Mouse (Mus musculus) retina, adult 2 months (tissue): ENCODE results near the gene Rreb1.

Experiments
- DNase-seq: peaks from one replicate; pipeline ENCODE4 v3.0.0-alpha.2; 2012; ENCODE audit warnings: low read depth, low spot score

Gene Rreb1

DNA sequence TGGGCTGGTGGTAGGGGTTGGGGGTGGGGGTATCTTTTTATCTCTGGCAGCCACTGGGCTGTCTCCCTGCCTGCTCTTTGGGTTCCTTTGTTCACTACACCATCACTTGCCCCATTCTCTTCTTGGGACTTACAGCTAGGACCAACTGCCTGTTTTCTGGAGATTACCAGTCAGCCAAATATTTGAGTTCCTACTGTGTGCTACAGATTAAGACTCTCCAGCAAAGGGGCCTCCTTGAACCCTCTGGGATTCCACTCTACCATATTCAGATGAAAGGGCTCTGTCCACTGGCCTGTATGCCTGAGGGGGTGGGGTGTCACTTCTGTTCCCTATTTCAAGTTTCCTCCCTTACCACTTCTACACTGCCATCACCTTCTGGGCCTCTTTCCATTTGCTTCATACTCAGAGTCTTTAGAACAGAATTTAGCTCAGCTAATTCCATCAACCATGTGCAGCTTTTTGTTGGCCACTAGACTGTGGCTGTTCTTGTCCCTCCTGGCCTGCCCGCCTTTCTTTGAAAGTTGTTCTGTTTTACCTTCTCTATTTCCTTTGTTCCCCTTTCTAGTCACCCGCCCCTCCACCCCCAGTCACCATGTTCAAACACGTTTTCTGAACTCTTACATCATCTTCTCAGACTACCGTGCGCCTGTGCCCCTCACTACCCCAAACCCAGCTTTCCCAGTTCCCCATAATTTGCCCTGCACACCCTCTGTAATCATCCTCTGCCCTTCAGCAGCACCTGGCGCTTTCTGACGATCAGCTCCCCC, 95.1 kb downstream of the Rreb1 start:
- no peak for DNase-seq

DNA sequence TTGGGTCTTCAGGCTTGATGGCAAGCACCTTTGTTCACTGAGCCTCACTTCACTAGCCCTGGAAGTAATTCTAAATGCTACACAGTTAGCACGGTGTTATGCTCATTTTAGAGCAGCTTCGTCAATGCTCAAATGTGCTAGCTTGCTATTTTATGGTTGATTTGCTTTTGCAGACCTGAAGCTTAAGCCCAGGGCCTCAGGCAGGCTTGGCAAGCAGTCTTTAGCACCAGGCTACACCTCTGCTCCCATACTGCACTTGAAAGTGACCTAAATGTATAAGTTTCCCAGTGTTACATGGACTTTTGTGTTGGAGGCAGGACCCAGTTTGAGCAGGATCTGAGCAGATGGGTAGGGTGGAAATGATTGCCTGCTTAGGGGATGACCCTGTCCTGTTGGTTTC, 97.7 kb downstream of the Rreb1 start:
- DNase-seq, result no peak

DNA sequence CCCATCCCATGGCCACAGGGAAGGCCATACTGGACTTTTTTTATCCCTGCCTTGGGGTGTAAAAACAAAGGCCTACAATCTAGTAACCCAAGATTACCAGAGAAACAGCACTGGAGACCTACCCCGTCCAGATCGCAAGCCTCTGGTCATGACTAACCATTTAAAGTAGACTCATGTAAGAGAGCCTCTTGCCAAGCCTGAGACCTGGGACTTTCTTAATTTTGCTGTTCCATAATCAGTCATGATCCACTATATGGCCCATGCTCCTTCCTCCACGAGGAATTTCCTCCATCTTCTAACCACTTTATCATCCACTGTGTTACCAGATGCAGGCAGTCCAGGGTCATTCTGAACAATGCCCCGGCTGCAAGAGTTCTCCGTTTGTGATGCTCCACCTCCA, 98.2 kb downstream of the Rreb1 start:
- DNase-seq, result no peak

DNA sequence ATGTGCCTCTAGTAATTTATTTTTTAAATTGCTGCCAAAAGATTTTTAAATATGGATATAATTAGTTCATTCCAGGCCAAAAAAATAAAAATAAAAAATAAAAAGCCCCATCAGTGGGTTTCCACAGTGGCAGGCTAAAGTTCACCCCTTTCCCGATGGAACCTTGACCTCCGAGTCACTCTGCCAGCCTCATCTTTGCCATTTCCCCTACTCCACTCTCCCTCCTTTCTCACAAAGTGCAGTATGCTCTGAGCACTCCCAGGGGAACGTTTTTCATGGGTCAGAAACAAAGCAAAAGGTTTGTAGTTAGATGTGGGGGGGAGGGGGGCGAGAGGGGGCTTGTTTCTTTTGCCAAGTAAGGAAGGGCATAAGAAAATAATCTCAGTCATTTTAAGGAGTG, 98.6 kb downstream of the Rreb1 start:
- DNase-seq, result no peak

DNA sequence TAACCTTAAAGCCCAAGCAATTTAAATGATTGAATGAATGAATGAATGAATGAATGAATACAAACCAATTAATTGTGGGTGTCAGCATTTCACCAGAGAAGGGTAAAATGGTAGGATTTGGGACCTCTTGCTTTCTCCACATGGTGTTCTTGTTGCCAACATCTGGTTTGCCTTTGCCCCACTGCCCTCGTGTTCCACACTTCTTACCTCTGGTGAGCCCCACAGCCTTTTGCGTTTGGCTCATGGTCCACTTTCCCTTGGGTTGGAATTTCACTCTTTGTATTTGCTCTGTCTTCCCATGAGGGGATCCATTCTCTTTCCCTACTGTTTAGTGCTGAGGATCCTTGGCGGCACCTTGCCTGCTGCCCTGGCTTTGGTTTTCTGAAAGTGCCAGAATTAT, 99.0 kb downstream of the Rreb1 start:
- no peak for DNase-seq

DNA sequence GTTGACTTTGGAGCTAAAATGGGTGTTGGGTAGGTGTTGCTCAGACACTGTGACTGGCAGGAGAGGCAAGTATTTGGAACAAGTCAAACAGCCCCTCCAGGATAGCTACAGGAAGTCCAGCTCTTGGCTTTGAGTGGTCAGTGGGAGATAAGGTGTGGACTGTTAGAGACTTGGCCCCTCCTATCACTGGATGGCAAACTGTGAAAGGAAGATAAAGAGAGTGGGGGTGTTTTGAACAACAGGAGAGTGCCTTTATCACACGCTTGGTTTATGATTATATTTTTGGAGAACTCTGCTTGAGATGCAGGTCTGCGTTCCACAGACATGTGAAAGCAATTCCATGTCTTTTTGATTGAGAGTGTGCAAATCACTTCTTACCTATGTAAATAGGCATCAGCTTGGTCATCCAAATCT, 100.7 kb downstream of the Rreb1 start:
- no peak for DNase-seq

DNA sequence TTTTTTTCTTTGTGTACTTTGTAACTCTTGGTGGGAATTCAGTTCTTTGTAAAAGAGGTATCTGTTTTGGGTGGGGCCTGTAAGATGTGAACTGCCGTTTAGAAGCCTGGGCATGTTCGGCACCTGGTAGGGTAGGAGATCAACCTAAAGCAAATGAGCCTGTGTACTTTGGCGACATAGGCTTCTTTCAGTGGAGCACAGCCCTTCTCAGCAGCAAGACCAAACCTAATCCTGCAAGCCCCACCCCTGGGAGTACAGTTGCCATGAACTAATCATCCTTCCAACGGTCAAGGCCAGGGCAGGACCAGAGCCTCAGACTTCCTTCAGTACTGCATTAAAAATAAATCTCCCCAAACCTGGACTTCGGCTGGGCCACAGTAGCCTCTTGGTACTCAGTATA, 101.4 kb downstream of the Rreb1 start:
- DNase-seq, result no peak

DNA sequence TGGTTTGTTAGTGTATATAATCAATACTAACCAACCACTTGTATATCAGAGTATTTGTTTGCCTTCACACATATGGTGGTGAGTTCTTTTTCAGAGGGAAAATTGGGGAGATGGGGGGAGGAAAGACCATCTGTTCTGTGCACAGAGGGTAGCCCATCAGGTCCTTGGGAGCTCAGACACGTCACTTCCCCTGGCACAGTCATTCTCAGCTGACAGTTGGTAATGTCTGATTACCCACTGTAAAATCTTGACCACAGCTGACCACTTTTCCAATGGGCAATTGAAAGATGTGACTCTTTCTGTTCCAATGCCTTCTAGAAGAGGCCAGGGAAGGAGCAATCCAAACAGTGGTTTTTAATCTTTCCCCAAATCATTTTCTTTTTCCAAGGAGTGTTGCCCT, 101.8 kb downstream of the Rreb1 start:
- DNase-seq, result no peak

DNA sequence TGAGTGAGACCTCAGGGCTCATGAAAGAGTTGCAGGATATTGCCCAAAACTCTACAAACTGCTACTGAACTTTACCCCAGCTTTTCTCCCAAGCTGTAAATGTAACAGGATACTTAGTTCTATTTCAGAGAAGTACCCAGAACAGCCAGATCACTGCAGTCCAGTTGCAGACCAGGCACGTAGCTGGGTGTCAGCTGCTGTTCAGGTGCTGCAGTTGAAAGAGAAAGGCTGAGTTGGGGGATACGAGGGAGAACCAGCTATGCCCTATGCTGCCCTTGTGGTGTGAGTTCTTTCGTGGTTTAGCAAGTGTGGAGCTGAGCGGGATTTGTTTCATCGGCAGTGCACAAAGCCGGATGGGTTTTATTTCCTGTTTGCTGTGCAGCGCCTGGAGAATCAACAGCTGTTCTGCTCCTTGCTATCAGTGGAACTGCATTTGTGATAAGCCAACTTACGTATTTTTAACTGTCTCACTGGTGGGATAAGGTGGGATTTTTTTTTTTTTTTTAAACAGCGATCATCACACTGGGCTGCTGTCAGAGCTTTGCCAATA, 102.5 kb downstream of the Rreb1 start:
- DNase-seq, result no peak

DNA sequence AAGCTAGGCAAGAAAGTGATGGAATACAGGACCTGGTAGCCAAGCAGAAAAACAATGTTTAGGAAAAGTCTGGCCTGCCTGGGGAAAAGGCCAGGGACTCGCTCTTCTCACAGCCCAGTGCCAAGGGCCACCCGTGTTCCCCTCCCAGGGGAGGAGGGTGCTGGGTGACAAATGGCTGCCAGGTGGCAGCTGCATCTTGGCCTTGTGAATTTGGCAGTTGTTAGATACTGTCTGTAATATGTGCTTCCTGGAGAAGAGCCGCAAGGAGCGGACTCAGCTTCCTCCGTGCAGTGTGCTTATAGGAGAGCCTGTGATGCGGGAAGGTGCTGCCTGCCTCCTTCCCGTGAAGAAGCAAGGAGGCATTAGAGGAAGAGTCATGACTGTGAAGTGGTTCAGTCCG, 104.3 kb downstream of the Rreb1 start:
- no peak for DNase-seq

DNA sequence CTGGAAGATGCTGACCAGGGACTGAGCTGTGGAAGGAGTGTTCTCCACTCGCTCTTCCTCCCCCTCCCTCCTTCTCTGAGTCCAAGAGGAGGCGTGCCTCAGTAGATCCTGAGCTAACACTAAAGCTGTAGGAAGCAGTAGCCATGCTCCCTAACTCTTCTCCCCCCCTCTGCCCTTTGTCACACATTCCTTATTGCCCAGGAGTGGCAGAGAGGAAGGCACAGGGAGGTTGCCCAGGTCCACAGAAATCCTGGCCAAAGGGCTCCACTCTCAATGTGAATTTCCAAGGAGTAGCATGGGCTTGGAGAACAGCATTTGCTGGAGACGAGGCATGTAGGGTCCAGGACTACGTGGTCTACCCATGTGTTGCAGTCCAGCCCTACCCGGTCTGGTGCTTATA, 104.8 kb downstream of the Rreb1 start:
- no peak for DNase-seq

DNA sequence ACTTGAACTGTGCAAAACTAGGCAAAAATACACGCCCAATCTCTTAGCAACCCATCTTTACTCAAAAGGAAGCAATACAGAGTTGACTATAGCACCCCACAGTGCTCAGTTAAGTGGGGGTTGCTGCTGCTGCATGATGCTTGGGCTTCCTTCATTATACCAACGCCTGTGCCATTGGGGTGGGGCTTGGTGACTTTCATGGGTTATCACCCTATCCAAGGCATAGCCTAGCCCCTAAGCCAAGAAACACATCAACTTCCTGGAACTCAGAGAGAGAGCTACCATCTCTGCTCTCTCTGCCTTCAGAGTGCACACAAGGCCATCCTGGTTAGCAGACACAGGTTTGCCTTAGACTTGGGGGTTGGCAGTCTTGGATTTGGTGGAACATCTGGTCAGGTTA, 107.2 kb downstream of the Rreb1 start:
- no peak for DNase-seq

DNA sequence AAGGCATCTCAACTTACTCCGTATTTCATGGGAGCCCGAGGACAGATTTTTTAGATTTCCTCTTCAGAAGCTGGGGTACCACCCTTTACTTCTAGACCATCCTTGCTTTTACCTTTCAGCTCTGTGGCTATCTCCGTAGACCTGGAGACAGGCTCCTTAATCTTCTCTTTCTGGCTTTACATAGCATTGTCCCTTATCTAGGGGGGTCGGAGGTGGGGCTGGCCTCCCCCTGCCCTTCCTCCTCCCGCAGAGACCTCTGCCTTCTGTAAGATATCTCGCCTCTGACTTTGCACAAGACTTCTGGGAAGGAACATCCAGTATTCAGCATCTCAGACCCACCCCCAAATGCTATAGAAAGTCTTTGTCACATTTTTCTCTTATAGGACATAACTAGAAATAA, 107.8 kb downstream of the Rreb1 start:
- no peak for DNase-seq

DNA sequence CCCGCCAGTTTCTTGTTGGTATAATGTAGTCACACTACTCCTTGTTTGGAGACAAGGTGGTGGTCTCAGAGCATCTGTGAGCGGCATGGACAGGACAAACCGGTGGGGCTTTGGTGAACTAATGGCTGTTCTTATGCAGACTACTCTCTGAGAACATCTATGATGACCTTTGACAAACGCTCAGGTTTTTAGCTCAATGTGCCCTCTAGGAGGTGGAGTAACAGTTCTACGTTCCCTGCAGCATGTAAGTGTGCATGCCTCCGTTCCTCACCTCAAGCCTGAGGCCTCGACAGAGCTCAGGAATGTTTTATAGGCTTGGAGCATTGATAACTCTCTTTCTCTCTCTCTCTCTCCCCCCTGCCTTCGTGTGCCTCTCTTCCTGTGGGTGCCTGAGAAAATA, 116.6 kb downstream of the Rreb1 start:
- DNase-seq, result no peak

DNA sequence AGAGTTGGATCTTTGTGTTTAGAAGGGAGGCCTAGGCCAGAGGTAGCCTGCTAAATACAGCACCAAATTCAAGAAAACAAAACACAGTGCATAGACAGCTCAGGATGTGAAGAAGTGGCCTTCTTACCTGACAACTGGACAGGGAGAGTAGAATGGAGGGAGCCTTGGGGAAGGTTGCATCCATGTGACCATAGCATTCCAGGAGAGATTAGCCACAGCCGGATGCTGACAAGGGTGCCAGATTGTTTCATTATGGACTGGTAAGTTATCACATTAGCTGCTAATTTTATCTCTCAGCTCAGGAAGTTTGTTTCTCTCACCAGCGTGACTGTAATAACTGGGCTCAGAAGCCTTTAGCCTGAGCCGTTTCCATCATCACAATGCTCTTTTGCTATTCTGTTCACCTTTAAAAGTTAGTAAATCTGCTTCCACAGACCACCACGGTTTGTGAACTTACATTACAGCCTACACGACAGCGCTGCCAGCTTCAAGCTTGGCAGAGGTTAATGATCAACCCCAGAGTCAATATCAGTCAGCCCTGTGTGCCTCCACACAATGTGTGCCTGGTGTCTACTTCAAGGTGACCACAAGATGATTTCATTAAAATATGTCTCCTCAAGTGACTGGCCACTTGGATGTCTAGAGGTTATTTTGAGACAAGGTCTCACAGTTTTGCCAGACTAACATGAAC, 117.5 kb downstream of the Rreb1 start:
- no peak for DNase-seq

DNA sequence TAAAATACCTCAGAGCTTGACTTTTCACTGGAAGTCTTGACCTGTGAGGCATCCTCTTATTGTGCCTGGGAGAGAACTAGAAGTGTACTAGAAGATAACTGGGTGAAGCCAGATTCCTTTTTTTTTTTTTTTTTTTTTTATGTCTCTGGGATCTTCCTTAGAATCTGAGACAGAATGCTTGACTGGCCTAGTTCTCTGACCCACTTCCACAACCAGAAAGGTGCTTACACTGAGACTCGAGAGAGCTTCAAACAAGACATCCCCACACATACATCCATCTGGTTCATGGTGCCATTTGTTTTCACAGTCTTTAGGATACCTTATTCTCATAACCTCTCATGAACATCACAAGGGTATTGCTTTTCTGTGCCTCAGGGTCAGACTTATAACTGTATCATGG, 118.2 kb downstream of the Rreb1 start:
- no peak for DNase-seq

DNA sequence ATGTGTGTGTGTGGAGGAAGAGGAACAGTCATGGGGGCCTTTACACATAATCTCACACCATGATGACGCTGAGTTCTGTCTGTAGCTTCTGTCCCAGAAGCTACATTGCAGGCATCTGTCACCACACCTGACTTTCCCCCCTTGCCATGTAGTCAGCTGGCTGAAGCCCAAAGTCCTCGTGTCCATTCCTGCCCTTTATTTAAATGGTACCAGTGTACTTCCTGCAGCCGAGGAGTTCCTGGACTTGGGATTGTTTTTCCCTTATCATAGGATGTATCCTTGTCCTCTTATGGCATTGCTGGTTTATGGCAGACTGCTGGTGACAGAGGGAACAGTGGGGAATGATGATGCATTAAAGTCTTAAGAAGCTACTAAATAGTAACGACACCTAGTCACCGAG, 120.6 kb downstream of the Rreb1 start:
- DNase-seq, result no peak

DNA sequence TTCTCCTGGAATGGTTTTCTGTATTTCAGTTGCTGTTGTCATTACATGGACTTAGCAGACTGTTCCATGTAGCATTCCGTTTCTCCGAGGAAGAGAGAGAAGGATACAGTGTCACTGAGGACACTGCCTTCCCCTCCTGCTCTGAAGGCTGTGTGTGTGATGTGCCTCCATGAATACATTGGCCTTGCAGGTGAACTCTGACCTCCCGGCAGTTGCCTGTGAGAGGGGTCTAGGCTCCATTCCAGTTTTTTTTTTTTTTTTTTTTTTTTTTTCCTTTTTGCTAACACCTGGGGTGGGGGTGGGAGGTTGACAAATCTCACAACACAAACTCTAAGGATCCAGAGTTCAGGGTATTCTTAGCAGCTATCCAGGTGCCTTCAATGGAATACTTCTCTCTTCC, 124.8 kb downstream of the Rreb1 start:
- DNase-seq, result no peak

DNA sequence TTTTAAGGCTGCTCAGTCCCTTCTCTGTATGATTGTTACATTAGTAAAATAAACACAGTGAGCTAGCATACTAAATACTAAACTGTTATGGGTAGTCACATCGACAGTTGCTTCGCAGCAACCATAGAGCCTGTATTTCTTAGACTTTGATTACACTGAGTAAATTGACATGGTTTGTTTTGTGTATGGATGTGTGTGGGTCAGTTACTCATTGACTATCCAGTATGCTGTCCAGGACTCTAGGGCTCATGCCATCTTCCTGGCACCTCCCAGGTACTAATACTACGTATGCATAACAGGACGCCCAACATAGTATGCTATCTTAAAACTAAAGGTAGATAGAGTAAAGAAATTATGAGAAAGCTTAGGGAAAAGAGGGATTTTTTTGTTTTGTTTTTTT, 125.3 kb downstream of the Rreb1 start:
- DNase-seq, result no peak

DNA sequence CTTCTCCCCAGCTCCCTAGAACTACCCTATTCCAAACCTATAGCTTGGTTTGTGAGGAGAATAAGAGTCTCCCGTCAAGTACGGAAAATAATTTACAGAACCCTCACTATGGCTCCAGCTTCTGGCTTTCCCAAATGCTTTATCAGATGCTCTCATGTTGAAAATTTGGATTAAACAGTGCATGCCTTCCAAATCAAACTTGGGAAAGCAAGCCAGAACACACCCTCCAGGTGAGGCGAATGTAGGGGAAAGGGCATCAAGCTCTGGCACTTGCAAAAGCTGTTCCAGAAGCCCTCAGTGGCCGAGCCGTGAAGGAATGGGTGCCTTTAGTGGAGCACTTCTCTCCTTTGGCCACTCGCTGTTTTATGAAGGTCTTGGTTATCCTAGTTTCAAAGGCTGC, 126.2 kb downstream of the Rreb1 start:
- DNase-seq, result no peak

DNA sequence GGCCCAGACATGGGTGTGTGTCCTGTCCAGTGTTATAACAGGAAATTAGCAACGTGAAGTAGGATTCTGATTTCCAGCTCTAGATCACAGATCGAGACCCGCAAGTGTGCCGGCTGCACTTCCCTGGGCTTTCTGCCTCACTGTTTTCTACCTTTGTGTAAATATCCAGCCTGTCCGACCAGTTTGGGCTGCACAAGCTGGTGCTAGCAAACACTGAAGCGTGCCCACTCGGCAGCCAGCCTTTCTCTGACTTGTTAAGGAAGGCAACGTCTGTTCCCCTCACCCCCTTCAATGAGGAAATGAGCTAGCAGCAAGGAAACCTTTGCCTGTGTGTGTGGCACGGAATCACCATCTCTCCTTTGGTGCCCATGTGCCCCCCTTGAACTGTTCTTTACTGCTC, 129.9 kb downstream of the Rreb1 start:
- no peak for DNase-seq

DNA sequence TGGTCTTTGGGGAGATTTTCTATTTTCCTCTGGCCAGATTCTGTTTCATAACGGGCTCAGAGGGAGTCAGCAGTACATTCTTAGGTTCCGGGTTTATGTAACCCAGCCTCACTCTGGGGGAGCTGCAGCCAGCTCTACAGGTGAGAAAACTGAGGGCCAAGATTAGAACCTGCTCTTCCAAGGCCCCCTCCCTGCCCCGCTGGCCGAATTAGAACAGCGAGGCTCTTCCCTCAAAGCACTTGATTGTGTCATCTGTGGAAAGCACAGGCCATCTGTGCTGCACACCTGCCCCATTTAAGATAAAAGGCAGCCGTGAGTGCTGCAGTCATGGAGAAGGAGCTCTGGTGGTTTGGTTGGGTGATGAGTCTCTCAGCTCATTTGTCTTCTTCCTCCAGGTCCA, 130.3 kb downstream of the Rreb1 start:
- no peak for DNase-seq

DNA sequence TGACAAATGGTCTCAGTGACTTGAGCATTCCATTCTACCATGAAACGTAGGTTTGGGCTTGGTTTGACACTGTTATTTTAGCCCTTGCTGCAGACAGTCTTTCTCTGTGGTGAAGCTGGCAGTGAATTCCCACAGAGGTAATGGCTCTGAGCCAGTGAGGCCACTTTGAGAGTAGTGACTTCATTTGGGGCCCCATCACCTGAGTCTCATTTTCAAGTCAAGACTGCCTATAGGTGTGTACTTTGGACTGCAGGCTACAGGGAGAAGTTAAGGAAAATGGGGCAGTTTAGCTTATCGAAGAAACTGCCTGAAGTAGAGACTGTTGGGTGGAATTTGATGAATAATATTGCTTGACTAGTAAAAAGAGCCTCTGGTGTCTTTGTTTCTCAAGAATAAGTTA, 131.0 kb downstream of the Rreb1 start:
- DNase-seq, result no peak
